Mouse (Mus musculus): ENCODE results near the gene Smyd5. TPM values are rescaled to one million over a fixed set of nuclear protein-coding genes. Genes with fewer than 3 reads are reported as not detected.

Smyd5 gene
- 69.3 and 75.1 TPM in 2 replicates for polyA plus RNA-seq (2015; fragmentation: Nextera tagmentation; extraction: Ambion mirVana)

DNA sequence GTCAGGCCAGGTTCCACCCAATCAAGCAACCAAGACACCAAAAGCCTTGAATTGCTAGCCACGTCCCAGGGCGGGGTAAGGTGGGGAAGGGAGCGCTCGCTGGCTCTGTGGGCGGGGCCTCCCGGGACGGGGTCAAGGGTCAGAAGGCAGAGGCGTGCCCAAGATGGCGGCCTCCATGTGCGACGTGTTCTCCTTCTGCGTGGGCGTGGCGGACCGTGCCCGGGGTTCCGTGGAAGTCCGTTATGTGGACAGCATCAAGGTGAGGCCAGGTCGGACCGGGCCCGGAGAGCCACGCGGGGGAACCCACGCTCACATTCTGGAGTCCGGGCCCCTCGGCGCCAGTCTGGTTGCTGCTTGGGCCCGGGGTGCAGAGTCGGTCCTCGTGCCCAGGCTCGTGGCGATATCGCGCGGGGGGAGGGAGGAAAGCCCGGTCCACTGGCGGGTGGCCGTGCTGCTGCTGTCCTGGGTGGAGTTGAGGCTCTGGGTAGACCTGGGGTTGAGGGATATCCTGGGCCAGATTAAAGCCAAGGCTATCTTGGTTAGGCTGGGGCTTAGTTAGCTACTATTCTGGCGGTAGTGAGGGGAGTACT is at the start of gene Smyd5:
Gene Smyd5 (plus strand): TSS at position 148 of the 590 bp plus-strand sequence.
- Histone ChIP-seq H3K4me2 (peak within 1 kb of the TSS; percentile 76), H3K9ac (peak within 1 kb of the TSS; percentile 86), H3K27me3 (peaks cover 5% of the 10 kb centered on the region), H3K4me3 (replicated peaks) (peak within 1 kb of the TSS; percentile 92), H3K4me1 (peaks cover 16% of the 10 kb centered on the region), H3K36me3 (no peaks in the 10 kb centered on the region), H3K9me3 (replicated peaks) (no peaks in the 10 kb centered on the region), H3K27ac (no peak within 1 kb of the TSS)
- under 1% methylated on average over 39 of the region's 39 CpGs for WGBS
- peak; percentile 87 for ATAC-seq (replicated peaks; ENCODE audit: low FRiP score)

DNA sequence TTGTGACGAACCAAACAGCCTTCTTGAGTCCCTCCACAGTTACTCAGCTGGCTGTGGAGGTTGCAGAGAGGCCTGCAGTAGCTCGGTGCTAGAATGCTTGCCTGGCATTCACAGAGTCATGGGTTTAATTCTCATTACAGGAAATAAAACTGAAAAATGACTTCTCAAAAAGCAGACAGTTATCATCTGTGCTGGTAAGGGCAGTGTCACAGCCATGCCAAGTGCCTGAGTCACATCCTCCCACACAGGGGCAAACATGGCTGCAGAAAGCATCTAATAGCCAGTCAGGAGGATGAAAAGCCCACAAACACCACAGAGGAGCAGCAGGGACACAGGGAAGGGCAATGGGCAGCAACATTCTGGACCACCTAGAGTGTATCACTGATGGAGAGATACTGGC is 49.0 kb upstream of the Smyd5 start:
- Histone ChIP-seq H3K27ac (no peak overlapping the region), H3K9me3 (replicated peaks) (no peaks in the 10 kb centered on the region), H3K4me1 (peaks cover 28% of the 10 kb centered on the region), H3K27me3 (peaks cover 14% of the 10 kb centered on the region), H3K4me3 (replicated peaks) (no peak overlapping the region), H3K36me3 (no peaks in the 10 kb centered on the region), H3K4me2 (no peak overlapping the region), H3K9ac (no peak overlapping the region)
- WGBS, result 76% methylated on average over 2 of the region's 2 CpGs
- ATAC-seq (replicated peaks; ENCODE audit: low FRiP score), result no peak

DNA sequence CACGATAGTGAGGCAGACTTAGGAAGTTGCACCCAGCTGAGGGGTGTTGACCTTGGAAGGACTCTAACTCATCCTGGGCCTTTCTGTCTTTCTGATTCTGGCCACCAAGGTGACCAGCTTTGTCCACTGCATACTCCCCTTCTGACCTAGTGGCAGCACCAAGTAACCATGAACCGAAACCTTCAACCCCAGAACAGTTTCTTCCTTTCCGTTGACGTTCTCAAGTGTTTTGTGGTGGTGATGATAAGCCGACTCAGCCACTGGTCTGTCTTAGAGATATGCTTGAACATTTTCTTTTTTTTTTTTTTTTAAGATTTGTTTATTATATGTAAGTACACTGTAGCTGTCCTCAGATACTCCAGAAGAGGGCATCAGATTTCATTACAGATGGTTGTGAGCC is 43.2 kb upstream of the Smyd5 start:
- ATAC-seq (replicated peaks; ENCODE audit: low FRiP score), result no peak
- Histone ChIP-seq H3K4me1 (no peaks in the 10 kb centered on the region; the same call in 1 of the 2 replicates), H3K36me3 (no peaks in the 10 kb centered on the region), H3K4me3 (replicated peaks) (no peak overlapping the region), H3K4me2 (no peak overlapping the region), H3K9me3 (replicated peaks) (no peaks in the 10 kb centered on the region), H3K27me3 (peaks cover 19% of the 10 kb centered on the region), H3K9ac (no peak overlapping the region), H3K27ac (no peak overlapping the region)
- 73% methylated on average over 5 of the region's 5 CpGs for WGBS

- Histone ChIP-seq H3K27ac (no peak overlapping the region), H3K27me3 (peaks cover 10% of the 10 kb centered on the region), H3K4me1 (no peaks in the 10 kb centered on the region; the same call in 1 of the 2 replicates), H3K9ac (no peak overlapping the region), H3K4me3 (replicated peaks) (no peak overlapping the region), H3K36me3 (no peaks in the 10 kb centered on the region), H3K9me3 (replicated peaks) (no peaks in the 10 kb centered on the region), H3K4me2 (no peak overlapping the region)
- 30% methylated on average over 6 of the region's 7 CpGs for WGBS
- no peak for ATAC-seq (replicated peaks; ENCODE audit: low FRiP score)
Measured at GRCm38 (mm10) chr6:85391803-85392202, 40.0 kb upstream of the Smyd5 start.

- Histone ChIP-seq H3K4me1 (0 out of 2 replicates have a peak, but pooled peaks cover 5% of the 10 kb centered on the region), H3K27ac (no peak overlapping the region), H3K4me2 (no peak overlapping the region), H3K36me3 (no peaks in the 10 kb centered on the region), H3K27me3 (no peaks in the 10 kb centered on the region), H3K9me3 (replicated peaks) (no peaks in the 10 kb centered on the region), H3K9ac (no peak overlapping the region), H3K4me3 (replicated peaks) (no peak overlapping the region)
- no peak for ATAC-seq (replicated peaks; ENCODE audit: low FRiP score)
- WGBS, result 85% methylated on average over 2 of the region's 2 CpGs
Measured at GRCm38 (mm10) chr6:85395360-85395759, 36.4 kb upstream of the Smyd5 start.

DNA sequence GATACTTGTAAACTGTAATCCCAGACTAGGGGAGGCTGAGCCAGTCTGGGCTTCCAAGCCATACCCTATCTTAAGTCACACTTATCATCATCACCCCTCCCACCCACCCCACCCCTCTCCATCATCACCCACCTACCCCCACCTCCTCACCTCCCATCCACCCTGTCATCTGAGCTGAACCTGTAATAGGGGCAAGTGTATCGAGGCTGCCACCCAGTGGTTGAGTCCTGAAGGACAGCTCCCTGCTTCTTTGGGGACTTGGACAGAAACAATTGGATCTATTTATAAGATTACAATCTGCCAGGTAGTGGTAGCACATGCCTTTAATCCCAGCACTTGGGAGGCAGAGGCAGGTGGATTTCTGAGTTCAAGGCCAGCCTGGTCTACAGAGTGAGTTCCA is 34.6 kb upstream of the Smyd5 start:
- H3K9me3 ChIP-seq (replicated peaks), result no peaks in the 10 kb centered on the region
- ATAC-seq (replicated peaks; ENCODE audit: low FRiP score), result no peak
- WGBS, result 19% methylated on average over 1 of the region's 1 CpGs

DNA sequence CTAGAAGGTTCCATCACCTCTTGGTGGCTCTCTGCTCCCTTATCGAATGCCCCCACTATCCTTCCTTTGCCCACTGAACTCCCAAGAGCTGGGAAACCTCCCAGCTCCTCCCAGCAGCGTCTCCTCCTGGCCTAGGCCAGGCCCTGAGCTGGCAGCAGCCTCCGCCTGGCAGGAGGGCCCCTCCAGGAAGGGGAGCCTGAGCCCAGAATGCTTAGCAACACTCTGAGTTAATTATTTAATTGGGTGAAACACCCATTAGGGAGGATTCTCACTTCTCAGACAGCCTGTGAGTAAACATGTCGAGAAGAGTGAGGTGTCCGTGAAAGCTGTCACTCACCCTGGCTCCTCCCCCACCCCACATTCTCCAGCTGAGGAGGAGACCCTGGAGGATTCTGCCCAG is 32.1 kb upstream of the Smyd5 start:
- 27% methylated on average over 5 of the region's 5 CpGs for WGBS

More for the DNA sequence above, 34.6 kb upstream of the Smyd5 start:
- Histone ChIP-seq H3K4me3 (replicated peaks) (no peak overlapping the region), H3K9ac (no peak overlapping the region), H3K27ac (no peak overlapping the region), H3K36me3 (no peaks in the 10 kb centered on the region), H3K4me2 (no peak overlapping the region), H3K27me3 (no peaks in the 10 kb centered on the region), H3K4me1 (0 out of 2 replicates have a peak, but pooled peaks cover 5% of the 10 kb centered on the region)

DNA sequence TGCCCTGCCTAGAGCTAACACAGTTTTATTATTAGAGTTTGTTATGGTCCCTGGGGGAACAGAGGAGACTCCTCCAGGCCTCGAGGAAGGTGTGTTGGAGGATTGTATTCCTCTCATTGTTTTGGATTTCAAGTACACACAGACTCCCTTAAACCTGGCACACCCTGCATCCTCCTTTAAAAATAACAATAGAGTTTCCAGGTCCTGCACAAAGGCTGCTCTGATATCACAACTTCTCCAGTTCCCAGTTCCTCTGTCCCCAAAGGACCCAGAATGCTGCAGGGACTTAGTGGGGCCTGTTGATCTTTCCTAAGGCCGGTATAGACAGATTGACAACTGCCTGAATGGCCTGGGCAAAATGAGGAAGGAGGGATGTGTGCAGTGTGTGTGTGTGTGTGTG is 29.2 kb upstream of the Smyd5 start:
- Histone ChIP-seq H3K4me2 (no peak overlapping the region), H3K27me3 (peaks cover 20% of the 10 kb centered on the region), H3K4me1 (0 out of 2 replicates have a peak, but pooled peaks cover 5% of the 10 kb centered on the region), H3K9ac (no peak overlapping the region), H3K4me3 (replicated peaks) (no peak overlapping the region), H3K9me3 (replicated peaks) (no peaks in the 10 kb centered on the region), H3K36me3 (no peaks in the 10 kb centered on the region), H3K27ac (no peak overlapping the region)
- WGBS, result 29% methylated on average over 2 of the region's 2 CpGs
- no peak for ATAC-seq (replicated peaks; ENCODE audit: low FRiP score)

More for the DNA sequence above, 32.1 kb upstream of the Smyd5 start:
- Histone ChIP-seq H3K9me3 (replicated peaks) (no peaks in the 10 kb centered on the region), H3K27ac (no peak overlapping the region), H3K4me1 (0 out of 2 replicates have a peak, but pooled peaks cover 5% of the 10 kb centered on the region), H3K36me3 (no peaks in the 10 kb centered on the region), H3K4me2 (no peak overlapping the region), H3K4me3 (replicated peaks) (no peak overlapping the region), H3K9ac (no peak overlapping the region), H3K27me3 (0 out of 2 replicates have a peak, but pooled peaks cover 2% of the 10 kb centered on the region)
- ATAC-seq (replicated peaks; ENCODE audit: low FRiP score), result peak; percentile 33; the same call in 1 of the 2 replicates

DNA sequence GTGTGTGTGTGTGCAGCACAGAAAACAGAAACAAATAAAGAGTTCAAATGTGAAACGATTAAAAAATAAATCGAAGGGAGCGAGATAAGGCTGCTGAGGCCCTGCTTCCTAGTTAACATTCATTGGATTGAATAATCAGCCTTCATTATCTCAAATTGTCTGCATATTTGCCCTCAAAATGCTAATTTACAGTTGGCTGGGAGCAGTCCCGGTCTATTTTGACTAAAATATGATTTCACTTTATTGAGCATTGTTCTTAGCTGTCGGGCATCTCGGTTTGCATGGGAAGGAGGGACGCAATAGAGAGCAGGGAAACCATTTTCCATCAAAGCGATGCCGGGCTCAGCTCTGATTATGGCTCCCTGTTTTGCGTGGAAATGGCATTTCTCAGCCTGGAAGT is 28.8 kb upstream of the Smyd5 start:
- no peak overlapping the region for H3K9ac ChIP-seq
- 78% methylated on average over 10 of the region's 10 CpGs for WGBS
- ATAC-seq (replicated peaks; ENCODE audit: low FRiP score), result no peak
- peaks cover 25% of the 10 kb centered on the region for H3K27me3 ChIP-seq
- no peak overlapping the region for H3K4me2 ChIP-seq
- H3K4me1 ChIP-seq, result 0 out of 2 replicates have a peak, but pooled peaks cover 5% of the 10 kb centered on the region
- H3K27ac ChIP-seq, result no peak overlapping the region
- no peaks in the 10 kb centered on the region for H3K36me3 ChIP-seq
- no peaks in the 10 kb centered on the region for H3K9me3 ChIP-seq (replicated peaks)
- H3K4me3 ChIP-seq (replicated peaks), result no peak overlapping the region

DNA sequence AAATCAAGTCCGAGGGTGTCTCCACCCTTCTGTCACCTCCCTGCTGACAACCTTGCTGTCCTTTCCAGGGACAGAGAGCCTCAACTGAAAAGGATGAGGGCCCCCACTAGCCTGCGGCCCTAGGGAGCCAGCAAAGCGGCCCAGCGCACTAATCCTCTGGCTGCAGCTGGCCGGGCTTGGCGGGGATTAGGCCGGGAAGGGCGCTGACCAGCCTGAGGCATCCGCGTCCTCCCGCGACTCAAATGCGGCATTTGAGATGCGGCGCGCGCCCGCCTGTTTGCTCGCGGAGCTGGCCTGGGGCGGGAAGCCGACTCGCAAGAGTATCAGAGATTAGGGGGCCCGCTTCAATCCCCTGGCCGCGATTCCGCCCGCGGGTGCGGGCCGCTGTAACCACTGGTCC is 22.8 kb upstream of the Smyd5 start:
- 2% methylated on average over 31 of the region's 31 CpGs for WGBS
- peaks cover 8% of the 10 kb centered on the region for H3K4me1 ChIP-seq
- peak overlapping the region; percentile 38; the same call in 1 of the 2 replicates for H3K9ac ChIP-seq
- H3K36me3 ChIP-seq, result no peaks in the 10 kb centered on the region
- H3K4me2 ChIP-seq, result peak overlapping the region; percentile 50
- H3K27me3 ChIP-seq, result peaks cover 51% of the 10 kb centered on the region
- ATAC-seq (replicated peaks; ENCODE audit: low FRiP score), result no peak
- H3K9me3 ChIP-seq (replicated peaks), result no peaks in the 10 kb centered on the region
- no peak overlapping the region for H3K27ac ChIP-seq
- H3K4me3 ChIP-seq (replicated peaks), result peak overlapping the region; percentile 32

- no peak overlapping the region for H3K9ac ChIP-seq
- peaks cover 53% of the 10 kb centered on the region for H3K27me3 ChIP-seq
- ATAC-seq (replicated peaks; ENCODE audit: low FRiP score), result peak; percentile 87
- H3K4me3 ChIP-seq (replicated peaks), result peak overlapping the region; percentile 19; the same call in 1 of the 2 replicates
- no peaks in the 10 kb centered on the region for H3K36me3 ChIP-seq
- peaks cover 8% of the 10 kb centered on the region for H3K4me1 ChIP-seq
- H3K9me3 ChIP-seq (replicated peaks), result no peaks in the 10 kb centered on the region
- peak overlapping the region; percentile 40; the same call in 1 of the 2 replicates for H3K4me2 ChIP-seq
- WGBS, result 11% methylated on average over 13 of the region's 13 CpGs
- H3K27ac ChIP-seq, result no peak overlapping the region
Measured at GRCm38 (mm10) chr6:85410771-85411273, 21.0 kb upstream of the Smyd5 start.

- 56% methylated on average over 3 of the region's 3 CpGs for WGBS
- H3K9me3 ChIP-seq (replicated peaks), result no peaks in the 10 kb centered on the region
- H3K27ac ChIP-seq, result no peak overlapping the region
- 0 out of 2 replicates have a peak, but pooled peaks cover 6% of the 10 kb centered on the region for H3K27me3 ChIP-seq
- ATAC-seq (replicated peaks; ENCODE audit: low FRiP score), result no peak
- H3K36me3 ChIP-seq, result no peaks in the 10 kb centered on the region
- H3K9ac ChIP-seq, result no peak overlapping the region
- no peak overlapping the region for H3K4me2 ChIP-seq
- no peaks in the 10 kb centered on the region for H3K4me1 ChIP-seq
- no peak overlapping the region for H3K4me3 ChIP-seq (replicated peaks)
Measured at GRCm38 (mm10) chr6:85415829-85416228, 16.0 kb upstream of the Smyd5 start.

Measured in kidney, embryonic 15.5 days (tissue).